Mouse (Mus musculus) frontal cortex, adult (tissue): ENCODE measurements around the gene Muc15.

Experiments used
- ATAC-seq: cut with Nextera tagmentation; 2 replicates; pipeline ENCODE4 v1.9.2; 2017; ENCODE audit warnings: mild to moderate bottlenecking, moderate library complexity, mixed read lengths; ENCODE audit not compliant: low TSS enrichment

Gene Muc15

DNA sequence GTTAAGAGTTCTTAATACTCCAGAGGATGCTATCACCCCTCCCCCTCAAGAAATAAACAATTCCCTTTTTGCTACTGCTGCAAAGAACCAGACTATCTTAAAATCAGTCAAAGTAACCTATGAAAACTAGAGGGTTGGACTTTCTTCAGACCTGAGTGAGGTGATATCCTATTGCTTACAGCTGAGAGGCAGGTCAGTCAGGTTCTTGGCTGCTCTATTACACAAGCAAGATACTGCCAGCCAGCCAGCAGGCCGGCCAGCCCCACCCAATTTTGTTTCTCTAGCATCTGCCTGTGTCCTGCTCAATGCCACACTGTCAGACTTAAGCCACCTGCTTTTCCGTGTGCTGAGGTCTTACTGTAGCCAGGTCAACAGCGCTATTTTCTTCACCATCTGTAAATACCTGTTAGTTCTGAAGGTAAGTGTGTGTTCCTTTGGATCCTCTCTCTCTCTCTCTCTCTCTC lies at the start of gene Muc15:
Muc15 (plus strand) TSS at position 51 of the 464 bp plus-strand sequence.
- no peak for ATAC-seq

DNA sequence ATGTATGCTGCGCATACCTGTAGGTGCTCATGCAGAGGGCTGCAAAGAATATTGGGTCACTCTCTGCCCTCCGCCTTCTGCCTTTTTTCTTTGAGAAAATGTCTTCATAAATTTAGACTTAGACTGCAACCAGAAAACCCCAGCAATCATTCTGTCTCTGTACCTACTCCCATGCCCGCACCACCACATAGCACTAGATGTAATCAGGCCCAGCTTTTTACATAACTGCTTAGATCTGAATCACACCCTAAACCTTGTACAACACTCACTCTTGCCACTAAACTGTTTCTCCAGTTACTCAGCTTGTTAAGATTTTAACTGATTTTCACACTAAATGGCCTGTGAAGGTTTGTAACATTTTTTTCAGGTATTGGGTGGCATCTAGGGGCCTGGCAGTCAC lies 11.7 kb upstream of the Muc15 start:
- peak; percentile 97 for ATAC-seq

DNA sequence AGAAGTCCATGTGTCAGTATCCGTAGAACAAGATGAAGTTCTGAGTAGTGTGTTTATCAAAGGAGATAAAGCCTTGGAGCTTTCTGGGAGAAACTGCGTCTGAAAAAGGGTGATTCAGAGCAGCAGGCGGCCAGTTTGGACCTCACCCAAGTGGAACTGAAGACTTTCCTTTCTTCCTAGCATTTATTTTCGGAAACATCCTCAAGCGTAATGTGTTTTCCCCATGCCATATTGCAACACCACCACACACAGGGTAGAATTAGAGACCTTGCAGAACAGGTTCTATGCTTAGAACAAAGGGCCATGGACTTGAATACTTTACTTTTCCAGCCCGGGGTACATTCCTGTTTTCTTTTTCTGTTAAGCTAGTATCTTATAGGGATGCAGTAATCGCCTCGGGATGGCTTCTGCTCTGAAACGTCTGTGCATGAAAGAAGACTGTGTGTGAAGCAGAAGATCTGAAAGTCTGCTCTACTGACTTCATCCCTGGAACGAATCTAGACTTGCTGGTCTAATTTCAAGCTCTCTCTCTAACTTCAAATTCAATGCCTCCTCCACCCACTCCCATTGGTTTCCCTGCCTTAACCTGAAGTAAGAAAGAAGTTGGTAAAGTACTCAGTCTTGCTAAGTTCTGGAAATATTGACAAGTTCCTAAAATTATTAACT lies 11.0 kb upstream of the Muc15 start:
- peak; percentile 83 for ATAC-seq

DNA sequence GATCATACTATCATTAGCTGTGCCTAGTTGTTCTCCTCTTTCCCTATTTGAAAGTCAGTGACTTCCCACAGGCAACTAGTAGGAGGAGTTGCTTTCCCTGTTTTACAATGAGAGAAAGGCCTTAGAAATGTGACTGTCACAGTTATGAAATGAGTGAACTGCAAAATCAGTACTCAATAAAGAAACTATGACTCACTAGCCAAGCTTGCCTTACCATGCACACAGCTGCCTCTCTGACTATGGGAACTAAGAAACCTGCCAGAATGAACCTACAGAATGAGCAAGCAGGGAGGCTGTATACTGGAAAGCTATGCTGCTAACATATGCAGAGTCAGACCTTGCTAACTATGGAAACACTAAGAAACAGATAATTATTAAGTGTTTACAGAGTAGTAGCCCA lies 2.1 kb upstream of the Muc15 start:
- peak; percentile 95 for ATAC-seq

DNA sequence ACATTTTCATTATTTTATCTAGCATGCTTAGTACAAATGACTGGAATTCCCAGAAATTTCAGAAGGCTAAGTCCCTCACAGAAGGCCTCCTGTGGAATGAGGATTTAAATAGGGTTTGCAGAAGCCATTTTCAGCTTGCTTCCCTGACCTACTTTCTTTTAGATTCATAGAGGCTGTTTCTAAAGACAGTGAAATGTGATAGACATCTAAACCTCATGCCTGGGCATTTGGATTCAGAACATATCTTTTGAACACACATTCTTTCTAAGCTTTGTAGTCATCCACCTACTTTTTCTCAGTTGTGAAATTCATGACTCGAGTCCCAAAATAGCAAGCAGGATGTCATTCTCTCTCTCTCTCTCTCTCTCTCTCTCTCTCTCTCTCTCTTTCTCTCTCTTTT lies 1.1 kb downstream of the Muc15 start:
- peak; percentile 85 for ATAC-seq

DNA sequence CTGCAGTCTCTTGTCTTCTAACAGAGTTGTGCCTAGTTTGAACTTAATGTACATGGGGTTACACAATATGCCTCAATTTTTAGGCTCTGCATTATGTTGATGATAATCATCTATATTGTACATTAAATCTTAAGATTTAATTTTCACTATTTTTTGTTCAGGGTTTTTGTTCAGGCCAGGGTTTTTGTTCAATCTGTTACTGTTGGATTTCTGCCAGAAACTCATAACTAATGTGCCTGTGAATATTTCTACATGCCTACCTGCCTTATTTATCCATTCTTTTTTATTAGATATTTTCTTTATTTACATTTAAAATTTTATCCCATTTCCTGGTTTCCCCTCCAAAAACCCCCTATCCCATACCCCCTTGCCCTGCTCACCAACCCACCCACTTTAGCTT lies 5.0 kb downstream of the Muc15 start:
- no peak for ATAC-seq

DNA sequence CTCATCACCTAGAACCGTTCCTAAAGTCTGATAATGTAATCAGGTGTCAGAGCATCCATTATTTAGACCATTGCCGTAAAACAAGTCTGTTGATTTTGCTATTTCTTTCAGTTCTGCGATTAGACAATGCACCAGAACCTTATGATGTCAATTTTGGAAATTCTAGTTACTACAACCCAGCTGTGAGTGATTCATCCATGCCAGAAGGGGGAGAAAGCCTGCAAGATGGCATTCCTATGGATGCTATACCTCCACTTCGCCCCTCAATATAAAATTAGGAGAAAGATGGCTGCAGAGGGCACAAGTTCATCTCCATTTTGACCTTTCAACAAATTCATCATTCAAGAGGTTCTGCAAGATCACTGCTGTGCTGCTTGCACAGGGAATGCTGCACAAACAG lies 16.1 kb downstream of the Muc15 start:
- ATAC-seq: peak; percentile 82

DNA sequence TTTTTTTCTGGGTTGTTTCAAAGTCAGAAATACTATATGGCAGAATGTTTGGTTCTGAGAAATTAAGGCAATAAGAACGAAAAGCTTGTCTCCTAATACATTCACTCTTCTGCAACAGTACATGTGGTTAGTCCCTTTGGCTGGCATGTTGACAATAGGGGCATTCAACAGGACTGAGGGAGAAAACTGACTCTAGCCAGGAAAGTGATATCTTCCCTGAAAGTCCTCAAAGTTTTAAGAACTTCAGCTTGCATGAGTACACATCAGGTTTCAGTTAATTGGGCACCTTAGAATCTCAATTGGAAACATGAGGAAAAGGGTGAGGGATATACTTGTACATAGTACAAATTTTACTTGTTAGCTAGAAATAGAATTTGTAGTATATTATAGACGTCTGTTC lies 16.8 kb downstream of the Muc15 start:
- ATAC-seq: no peak; the same call in 1 of the 2 replicates

DNA sequence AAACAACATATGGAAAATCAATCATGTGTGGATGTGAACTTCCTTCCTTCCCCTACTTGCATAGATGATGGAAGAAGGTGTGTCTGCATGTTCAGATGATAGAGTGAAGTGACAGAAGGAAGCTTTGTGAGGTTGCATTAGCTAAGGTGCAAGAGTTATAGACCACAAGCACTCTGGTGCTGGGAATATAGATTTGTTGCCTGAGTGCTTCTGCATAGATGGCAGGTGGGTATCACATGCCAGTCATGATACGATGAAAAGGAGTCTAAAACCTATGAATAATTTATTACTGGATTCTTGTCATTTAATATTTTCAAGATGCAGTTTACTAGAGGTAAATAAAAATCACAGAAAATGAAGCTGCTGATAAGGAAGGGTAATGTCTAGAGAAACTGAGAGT lies 18.6 kb downstream of the Muc15 start:
- no peak for ATAC-seq

DNA sequence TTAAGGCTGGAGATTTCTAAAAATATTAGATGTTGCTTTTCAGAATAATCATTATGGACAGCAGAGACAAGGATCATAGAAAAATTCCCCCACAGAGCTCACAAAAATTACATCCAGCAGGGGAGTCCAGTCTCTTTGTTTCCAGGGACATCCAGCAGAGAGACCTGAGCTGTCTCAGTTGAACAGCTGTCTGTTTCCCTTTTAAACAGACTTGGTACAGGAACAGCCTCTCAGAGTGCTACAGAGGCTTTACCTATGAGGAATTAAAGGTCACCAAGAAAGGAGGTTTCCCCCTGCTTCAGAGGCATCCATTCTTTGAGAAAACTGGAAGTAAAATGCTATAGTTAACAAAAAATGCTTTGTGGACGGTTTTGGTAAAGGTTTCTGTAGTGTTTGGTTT lies 19.4 kb downstream of the Muc15 start:
- ATAC-seq: no peak

DNA sequence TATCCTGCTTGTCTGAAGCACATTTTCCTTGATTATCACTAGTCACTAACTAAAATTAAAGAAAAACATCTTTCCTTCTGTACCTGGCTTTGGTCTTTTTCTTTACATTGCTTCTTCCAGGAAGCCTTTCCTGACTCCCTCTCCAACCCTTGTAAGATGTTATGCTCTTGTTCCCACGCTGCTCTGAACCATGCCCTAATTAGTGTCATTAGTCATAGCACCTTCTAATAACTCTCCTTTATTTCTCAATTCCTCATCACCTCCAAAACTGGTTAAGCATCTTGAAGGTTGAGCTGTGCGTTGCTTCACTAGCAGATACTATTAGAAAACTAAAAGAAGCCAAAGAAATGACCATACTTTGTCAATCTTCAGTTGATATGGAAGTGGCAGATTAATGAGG lies 36.4 kb downstream of the Muc15 start:
- no peak for ATAC-seq

DNA sequence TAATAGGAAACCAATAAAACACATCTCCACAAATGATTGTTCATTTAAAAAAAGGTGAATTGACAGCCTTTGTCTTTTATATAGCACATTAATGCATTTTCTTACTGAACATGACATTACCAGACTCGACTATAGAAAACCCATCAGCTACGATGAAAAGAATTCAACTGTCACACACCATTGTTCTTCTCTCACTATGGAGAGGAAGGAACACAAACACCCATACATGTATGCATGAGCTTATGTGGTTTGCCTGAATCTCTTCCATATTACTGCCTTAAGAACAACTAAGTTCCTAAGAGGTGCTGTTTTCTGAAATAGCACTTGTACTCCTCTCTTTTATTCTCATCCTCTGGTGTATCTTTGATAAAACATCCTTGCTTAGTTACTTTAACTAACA lies 38.3 kb downstream of the Muc15 start:
- no peak for ATAC-seq

DNA sequence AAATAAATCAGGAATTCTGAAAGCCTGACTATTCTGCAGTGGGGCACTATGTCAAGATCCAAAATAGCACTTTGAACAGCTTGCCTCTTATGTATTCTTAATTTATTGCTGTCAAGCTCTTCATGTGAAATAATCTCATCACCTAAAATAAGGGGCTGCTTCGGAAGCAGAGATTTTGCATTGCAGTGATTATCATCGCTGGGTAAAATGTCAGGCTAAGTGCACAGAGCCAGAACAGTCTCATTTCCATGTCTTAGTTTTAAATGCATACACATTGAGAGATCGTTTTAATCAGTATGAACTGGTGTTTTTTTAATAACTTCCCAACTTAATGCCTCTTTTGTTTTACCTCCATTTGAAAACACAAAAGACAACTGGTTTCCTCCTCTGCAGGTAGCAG lies 66.3 kb downstream of the Muc15 start:
- ATAC-seq: no peak
